Mouse (Mus musculus) brain, embryonic 14.5 days (tissue): ENCODE data around the gene Gm11172. TPM values are rescaled to one million over a fixed set of nuclear protein-coding genes. Genes with fewer than 3 reads are reported as not detected.

Experiments
- DNase-seq: peaks from one replicate; pipeline ENCODE4 v3.0.0-alpha.2; 2011; ENCODE audit warnings: low read depth
- CTCF ChIP-seq: fragments of 200-500 bp; IDR thresholded peaks from 2 replicates; pipeline ENCODE4 v1.5.1; 2012; ENCODE audit warnings: inconsistent platforms, mild to moderate bottlenecking, moderate library complexity, borderline replicate concordance; ENCODE audit not compliant: insufficient read depth, insufficient read length; ENCODE audit errors: extremely low read depth
- POLR2A ChIP-seq: fragments of 200-500 bp; IDR thresholded peaks from 2 replicates; pipeline ENCODE4 v1.6.1; 2012; ENCODE audit warnings: mild to moderate bottlenecking, inconsistent platforms, borderline replicate concordance; ENCODE audit not compliant: poor library complexity, insufficient read depth, insufficient read length, severe bottlenecking; ENCODE audit errors: extremely low read depth
- polyA plus RNA-seq: library from polyadenylated mRNA; depleted of rRNA; stranded (reverse); fragments of >200 nt; gene quantifications from 2 replicates; pipeline ENCODE4 v1.2.3, GENCODE M21; 2012; rRNA removed

Gm11172 gene
- polyA plus RNA-seq: not detected in 2 replicates

DNA sequence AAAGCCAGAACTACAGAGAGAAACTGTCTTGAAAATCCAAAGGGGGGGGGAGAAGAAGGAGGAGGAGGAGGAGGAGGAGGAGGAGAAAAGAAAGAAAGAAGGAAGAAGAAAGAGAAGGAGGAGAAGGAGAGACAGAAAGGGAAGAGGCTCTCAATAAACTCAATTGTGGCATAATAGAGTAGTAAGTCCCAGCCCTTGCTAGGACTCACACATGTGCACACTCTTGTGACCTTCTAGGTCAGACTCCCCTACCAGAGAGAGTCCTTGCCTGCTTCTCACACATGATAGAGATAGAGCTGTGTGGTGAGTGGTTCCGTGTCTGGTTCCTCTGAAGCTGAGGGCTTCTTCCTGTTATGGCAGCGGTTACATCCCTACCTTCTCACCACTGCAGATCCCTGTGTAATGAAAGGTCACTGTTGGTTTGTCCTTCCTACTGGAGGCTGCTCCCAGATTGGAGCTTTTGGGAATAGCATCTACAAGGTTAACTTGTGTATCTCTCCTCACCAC lies at the start of gene Gm11172:
Gene Gm11172, plus strand, starts transcription at position 51 of the 507 bp plus-strand sequence.
- no peak for TF ChIP-seq POLR2A
- TF ChIP-seq CTCF: no peak
- no peak for DNase-seq

DNA sequence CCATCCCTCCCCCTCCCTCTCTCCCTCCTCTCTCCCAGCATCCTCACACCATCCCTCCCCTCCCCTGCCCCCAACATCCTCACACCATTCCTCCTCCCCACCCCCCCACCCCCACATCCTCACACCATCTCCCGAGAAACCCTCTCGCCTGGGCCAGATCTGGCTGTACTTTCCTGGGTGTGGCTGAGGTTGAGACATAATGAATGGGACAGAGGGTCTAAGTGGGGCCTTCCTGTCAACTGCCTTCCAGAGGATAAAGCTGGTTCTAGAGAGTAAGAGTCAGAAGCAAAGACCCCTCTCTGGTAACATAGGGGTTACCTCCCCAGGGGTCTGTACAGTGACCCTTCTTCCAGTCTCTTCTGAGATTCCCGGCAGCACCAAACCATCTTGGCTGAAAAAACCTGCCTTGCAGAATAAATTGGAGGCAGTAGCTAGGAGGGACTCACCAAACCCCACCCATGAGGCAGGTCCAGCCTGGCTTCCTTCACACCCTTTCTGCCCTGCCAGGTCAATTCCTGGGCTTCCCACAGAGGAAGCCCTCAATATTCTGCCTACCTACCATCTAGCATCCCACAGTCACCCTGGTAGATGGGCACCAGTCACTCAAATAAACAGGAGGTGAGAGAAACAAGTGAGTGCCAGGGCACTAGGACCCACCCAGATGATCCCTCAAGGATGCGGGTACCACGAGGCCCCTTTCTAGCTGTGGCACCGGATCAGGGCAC lies 49.0 kb upstream of the Gm11172 start:
- TF ChIP-seq CTCF: no peak
- TF ChIP-seq POLR2A: no peak
- DNase-seq: no peak

DNA sequence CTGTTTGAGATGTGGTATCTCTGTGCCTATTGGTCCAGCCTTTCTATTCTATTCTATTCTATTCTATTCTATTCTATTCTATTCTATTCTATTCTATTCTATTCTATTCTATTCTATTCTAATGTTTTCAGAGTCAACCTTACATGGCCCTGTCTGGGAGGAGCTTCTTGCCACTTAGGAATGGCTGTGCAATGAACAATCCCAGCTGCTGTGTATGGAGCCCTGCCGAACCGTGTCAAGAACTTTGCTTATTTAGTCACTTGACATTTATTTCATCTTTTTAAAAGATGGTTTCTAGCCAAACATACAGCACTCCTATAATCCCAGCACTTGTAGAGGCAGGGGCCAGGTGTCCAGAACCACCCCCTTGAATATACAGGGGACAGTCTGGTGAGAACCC lies 48.4 kb upstream of the Gm11172 start:
- TF ChIP-seq CTCF: no peak
- TF ChIP-seq POLR2A: no peak

GRCm38 (mm10) chr16:10767158-10767557 lies 45.6 kb upstream of the Gm11172 start:
- peak; percentile 67; the same call in 1 of the 2 replicates for TF ChIP-seq CTCF
- TF ChIP-seq POLR2A: no peak

More for the DNA sequence above, 48.4 kb upstream of the Gm11172 start:
- DNase-seq: no peak

DNA sequence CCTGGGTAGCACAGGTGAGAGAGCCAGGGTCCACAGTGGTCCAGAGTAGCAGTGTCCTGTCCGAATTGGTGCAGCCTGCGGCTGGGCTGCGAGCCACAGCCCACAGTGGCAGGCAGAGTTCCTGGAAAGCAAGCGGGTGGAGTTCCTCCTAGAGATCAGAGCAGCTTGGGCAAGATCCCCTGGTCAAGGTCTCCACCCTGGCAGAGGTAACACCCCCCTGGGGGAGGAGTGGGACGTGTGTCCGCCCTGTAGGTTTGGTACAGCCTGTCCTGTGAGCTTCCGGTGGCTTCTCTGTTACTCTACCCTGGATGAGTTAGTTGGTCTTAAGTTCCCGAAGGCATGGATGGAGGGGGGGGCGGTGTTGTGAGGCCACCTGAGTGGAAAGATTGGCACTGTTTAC lies 43.9 kb upstream of the Gm11172 start:
- no peak for TF ChIP-seq CTCF
- no peak for TF ChIP-seq POLR2A
- no peak for DNase-seq

More at GRCm38 (mm10) chr16:10767158-10767557, 45.6 kb upstream of the Gm11172 start:
- peak; percentile 74 for DNase-seq

DNA sequence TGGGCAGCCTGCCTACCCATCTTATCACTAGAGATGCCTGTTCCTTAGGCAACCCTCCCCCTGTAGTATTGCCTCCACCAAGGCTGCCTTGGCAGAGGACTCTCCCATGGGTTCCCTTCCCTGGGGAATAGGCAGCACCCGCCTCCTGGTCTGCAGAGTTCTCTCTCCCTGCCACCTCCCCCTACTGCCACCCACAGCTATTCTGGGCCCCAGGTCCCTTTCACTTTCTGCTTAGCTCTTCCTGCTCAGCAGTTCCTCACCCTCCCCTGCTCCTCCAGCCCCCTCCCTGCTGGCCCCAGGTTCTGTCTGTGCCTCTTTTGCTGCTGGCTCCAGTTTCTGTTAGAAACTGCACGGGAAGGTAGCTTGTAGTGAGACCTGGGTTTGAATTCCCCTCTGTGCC lies 43.1 kb upstream of the Gm11172 start:
- TF ChIP-seq CTCF: no peak
- no peak for TF ChIP-seq POLR2A
- no peak for DNase-seq

- peak; percentile 9; the same call in 1 of the 2 replicates for TF ChIP-seq CTCF
- TF ChIP-seq POLR2A: no peak
These were observed 42.0 kb upstream of the Gm11172 start for GRCm38 (mm10) chr16:10770531-10771325.

GRCm38 (mm10) chr16:10771769-10772510 lies 40.8 kb upstream of the Gm11172 start:
- DNase-seq: no peak
- TF ChIP-seq POLR2A (no peak), CTCF (no peak)

More at GRCm38 (mm10) chr16:10770531-10771325, 42.0 kb upstream of the Gm11172 start:
- no peak for DNase-seq

DNA sequence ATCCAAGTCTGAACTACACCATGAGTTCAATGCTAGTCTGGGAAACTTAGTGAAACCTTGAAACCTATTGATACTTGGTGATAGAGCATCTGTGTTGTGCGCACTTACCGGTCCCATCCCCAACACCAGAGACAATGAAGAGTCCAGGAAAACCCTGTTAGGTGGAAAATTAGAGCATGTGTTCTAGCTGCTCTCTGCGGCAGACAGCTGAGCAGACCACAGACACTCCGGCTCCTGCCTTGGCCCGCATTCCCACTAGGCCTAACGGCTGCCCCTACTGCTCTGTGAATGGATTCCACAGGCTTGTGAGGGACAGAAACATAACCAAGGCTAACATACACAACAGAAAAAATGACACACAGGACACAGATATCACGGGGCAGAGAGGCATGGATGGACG lies 39.2 kb upstream of the Gm11172 start:
- no peak for DNase-seq
- no peak for TF ChIP-seq POLR2A
- no peak for TF ChIP-seq CTCF

- no peak for TF ChIP-seq CTCF
- TF ChIP-seq POLR2A: no peak
- DNase-seq: no peak
These were observed 38.0 kb upstream of the Gm11172 start for GRCm38 (mm10) chr16:10774726-10775125.

DNA sequence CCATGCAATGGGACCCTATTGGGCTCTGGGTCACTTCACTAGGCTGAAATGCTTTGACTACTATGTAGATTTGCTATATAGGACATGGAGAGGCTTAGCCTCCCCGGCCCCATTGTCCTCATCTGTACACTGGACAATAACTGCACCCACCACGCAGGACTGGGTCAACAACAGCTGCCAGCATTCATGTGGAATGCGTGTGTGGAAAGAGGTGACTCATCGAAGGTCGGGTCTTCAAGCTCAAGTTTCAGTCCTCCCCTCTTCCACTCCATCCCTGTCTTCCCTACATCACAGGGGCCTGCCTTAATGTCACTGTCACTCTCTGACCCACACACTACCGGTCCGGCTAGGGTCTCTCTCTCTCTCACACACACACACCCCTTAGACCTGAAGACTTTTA lies 36.4 kb upstream of the Gm11172 start:
- no peak for TF ChIP-seq POLR2A
- no peak for TF ChIP-seq CTCF
- DNase-seq: no peak

- no peak for TF ChIP-seq POLR2A
- no peak for TF ChIP-seq CTCF
- no peak for DNase-seq
These were observed 35.0 kb upstream of the Gm11172 start for GRCm38 (mm10) chr16:10777579-10778160.
